Mouse (Mus musculus) CH12.LX (cell line): ENCODE results near the gene Rab29.

ENCODE experiments used
- CTCF ChIP-seq, 2 experiments: IDR thresholded peaks in 1 of 2; conservative IDR thresholded peaks in 1 of 2; 2 replicates each; pipeline ENCODE4 v1.5.1; 2011 to 2012; ENCODE audit warnings: low read depth in 2 of 2, low read length in 2 of 2, improper control_type of control experiment in 1 of 2, inconsistent platforms in 1 of 2, mild to moderate bottlenecking in 1 of 2, moderate library complexity in 1 of 2
- JUN ChIP-seq: IDR thresholded peaks from 2 replicates; pipeline ENCODE4 v1.6.1; 2011; ENCODE audit warnings: low read depth, mild to moderate bottlenecking, low read length, improper control_type of control experiment, moderate library complexity; ENCODE audit not compliant: insufficient read depth
- MAFK ChIP-seq: IDR thresholded peaks from 2 replicates; pipeline ENCODE4 v1.6.1; 2011; ENCODE audit warnings: low read length, improper control_type of control experiment; ENCODE audit not compliant: insufficient replicate concordance
- MYC ChIP-seq: IDR thresholded peaks from 2 replicates; pipeline ENCODE4 v1.6.1; 2011; ENCODE audit warnings: low read depth, mild to moderate bottlenecking, improper control_type of control experiment, low read length
- POLR2A ChIP-seq: IDR thresholded peaks from 2 replicates; pipeline ENCODE4 v1.6.1; 2011; ENCODE audit warnings: low read depth, mild to moderate bottlenecking, improper control_type of control experiment, low read length
- RCOR1 ChIP-seq: conservative IDR thresholded peaks from 2 replicates; pipeline ENCODE4 v1.6.1; 2012; ENCODE audit warnings: low read depth, mild to moderate bottlenecking, inconsistent platforms, low read length, improper control_type of control experiment
- SIN3A ChIP-seq: IDR thresholded peaks from 2 replicates; pipeline ENCODE4 v1.6.1; 2012; ENCODE audit warnings: low read length, improper control_type of control experiment, inconsistent platforms
- TCF12 ChIP-seq: IDR thresholded peaks from 2 replicates; pipeline ENCODE4 v1.6.1; 2014; ENCODE audit warnings: low read depth, mild to moderate bottlenecking, inconsistent platforms, low read length, improper control_type of control experiment

- TF ChIP-seq CTCF (conservative IDR thresholded peaks at IDR 0.05 in 1 of 2, IDR thresholded peaks at IDR 0.05 in 1 of 2; ENCODE audit: low read depth in 2 of 2, low read length in 2 of 2) = no peak
- TF ChIP-seq POLR2A = no peak
- no peak for TF ChIP-seq MAFK
- no peak for TF ChIP-seq SIN3A
- TF ChIP-seq MYC = no peak
- TF ChIP-seq JUN = no peak
- TF ChIP-seq TCF12 = no peak
- no peak for TF ChIP-seq RCOR1
Measured at GRCm38 (mm10) chr1:131829279-131829678, 37.7 kb upstream of the Rab29 start.
